31 mouse cellular contexts compared by ENCODE assay signal in genomic region chr2:60143383-60143782, GRCm38 (mm10).
DNase-seq lines count a peak whose midpoint lies in the region; ATAC-seq and TF ChIP-seq lines count a peak whose summit lies in the region.
"Had no signal": no experiment of that assay in that cellular context is flagged by ENCODE, and none has a peak within 500 bp of the region (broad histone marks: within the 10 kb centered on the region; RNA-seq: fewer than 3 reads in every experiment).

No protein-coding gene starts in this region.

- peak overlapping the region; percentile 94 for H3K27ac ChIP-seq in liver, embryonic 12.5 days
- peak overlapping the region; percentile 58; the same call in 1 of the 2 replicates for H3K27ac ChIP-seq in liver, postnatal 0 days (ENCODE audit: low read depth)
- H3K27ac ChIP-seq: forebrain, embryonic 13.5 days; hindbrain, embryonic 12.5 days; hindbrain, postnatal 0 days; intestine, embryonic 15.5 days; left cerebral cortex, adult 2 months; limb, embryonic 12.5 days; midbrain, embryonic 10.5 days; neural tube, embryonic 13.5 days had no signal

- H3K4me2 ChIP-seq in liver, embryonic 12.5 days: peak overlapping the region; percentile 55
- H3K4me2 ChIP-seq in liver, postnatal 0 days (ENCODE audit: low read depth, low read length): no peak overlapping the region
- H3K4me2 ChIP-seq: forebrain, embryonic 13.5 days; heart, embryonic 11.5 days; hindbrain, embryonic 12.5 days; intestine, embryonic 15.5 days; limb, embryonic 12.5 days; neural tube, embryonic 13.5 days had no signal

- H3K9me3 ChIP-seq in liver, embryonic 12.5 days (replicated peaks): no peaks in the 10 kb centered on the region
- H3K9me3 ChIP-seq in liver, postnatal 0 days (ENCODE audit: low read length): no peaks in the 10 kb centered on the region
- H3K9me3 ChIP-seq: forebrain, embryonic 13.5 days; hindbrain, embryonic 12.5 days; intestine, embryonic 15.5 days; limb, embryonic 12.5 days; midbrain, embryonic 10.5 days; neural tube, embryonic 13.5 days had no signal

- no peak for TF ChIP-seq CTCF in liver, postnatal 0 days (IDR thresholded peaks at IDR 0.05; ENCODE audit: low read depth)

- no peaks in the 10 kb centered on the region for H3K27me3 ChIP-seq in liver, embryonic 12.5 days (replicated peaks)
- H3K27me3 ChIP-seq in liver, postnatal 0 days (ENCODE audit: insufficient read depth, low read length): no peaks in the 10 kb centered on the region
- H3K27me3 ChIP-seq: forebrain, embryonic 13.5 days; hindbrain, embryonic 12.5 days; intestine, embryonic 15.5 days; limb, embryonic 12.5 days; neural tube, embryonic 13.5 days had no signal

- no peaks in the 10 kb centered on the region for H3K36me3 ChIP-seq in liver, embryonic 12.5 days
- no peaks in the 10 kb centered on the region for H3K36me3 ChIP-seq in liver, postnatal 0 days (replicated peaks; ENCODE audit: insufficient read depth, low read length)
- H3K36me3 ChIP-seq: hindbrain, embryonic 12.5 days; intestine, embryonic 15.5 days; limb, embryonic 12.5 days; midbrain, embryonic 10.5 days; neural tube, embryonic 13.5 days had no signal

- no peak overlapping the region; the same call in 1 of the 2 replicates for H3K9ac ChIP-seq in liver, embryonic 12.5 days
- H3K9ac ChIP-seq in liver, postnatal 0 days (replicated peaks): no peak overlapping the region
- H3K9ac ChIP-seq: forebrain, embryonic 13.5 days; hindbrain, embryonic 12.5 days; intestine, embryonic 15.5 days; limb, embryonic 12.5 days; neural tube, embryonic 13.5 days had no signal

- ATAC-seq in liver, embryonic 12.5 days: peak; percentile 63
- ATAC-seq in liver, postnatal 0 days: peak; percentile 26; the same call in 1 of the 2 replicates
- ATAC-seq: CD4-positive, CD25-positive, alpha-beta regulatory T cell, adult 4 months; forebrain, embryonic 13.5 days; hindbrain, postnatal 0 days; intestine, embryonic 15.5 days; lung, postnatal 0 days had no signal

- peaks cover 65% of the 10 kb centered on the region for H3K4me1 ChIP-seq in liver, embryonic 12.5 days
- peaks cover 20% of the 10 kb centered on the region for H3K4me1 ChIP-seq in liver, postnatal 0 days (ENCODE audit: insufficient read depth)

- WGBS in liver, embryonic 12.5 days (ENCODE audit: insufficient replicate concordance): 44% methylated on average over 5 of the region's 5 CpGs
- 54% methylated on average over 5 of the region's 5 CpGs for WGBS in liver, postnatal 0 days (ENCODE audit: insufficient replicate concordance)

- no peak overlapping the region for H3K4me3 ChIP-seq in liver, embryonic 12.5 days
- H3K4me3 ChIP-seq in liver, postnatal 0 days (ENCODE audit: low read depth, low read length): no peak overlapping the region
- H3K4me3 ChIP-seq: forebrain, embryonic 13.5 days; hindbrain, embryonic 12.5 days; intestine, embryonic 15.5 days; left cerebral cortex, adult 2 months; limb, embryonic 12.5 days; midbrain, embryonic 10.5 days; neural tube, embryonic 13.5 days had no signal

- peak; percentile 18 for DNase-seq in ES-CJ7 (ENCODE audit: low read depth, low spot score)
- peak; percentile 55 for DNase-seq in R1 (ENCODE audit: low read depth, low spot score)
- no peak for DNase-seq in liver, postnatal 0 days
- DNase-seq in kidney, postnatal 4 days: no peak
- no peak for DNase-seq in adrenal gland, postnatal 10 days
- no peak for DNase-seq in ovary, postnatal 36 days (ENCODE audit: low spot score)
- DNase-seq: adrenal gland, postnatal 25 days; cerebellum, adult 18-20 months; cerebellum, postnatal 10 days; gastrocnemius, postnatal 10 days; heart, postnatal 36 days; kidney, adult 8-10 months; kidney, postnatal 10 days; lung, adult 18-20 months; lung, postnatal 4 days; retina, postnatal 1 day; right cerebral cortex, postnatal 14 days; spleen, adult 18-20 months; thymus, postnatal 14 days had no signal

- no peak for TF ChIP-seq EP300 in liver, postnatal 0 days (IDR thresholded peaks at IDR 0.05; ENCODE audit: low read depth)

Comparison
In these comparisons a context has a peak if more than half of its experiments do, and no peak if none do; other contexts are left out.
1. DNase-seq: peak in ES-CJ7 (single experiment) and R1 (single experiment); none in liver, postnatal 0 days (single experiment), kidney, postnatal 4 days (0 of 2), adrenal gland, postnatal 10 days (single experiment) and ovary, postnatal 36 days (single experiment).